Mouse (Mus musculus): ENCODE measurements at regions not wholly inside any gene's neighbourhood (a gene's known extent, or its start where the extent isn't known, plus 50 kb on each side); places are given as distances from the start of the nearest gene placed in this dataset.

DNA sequence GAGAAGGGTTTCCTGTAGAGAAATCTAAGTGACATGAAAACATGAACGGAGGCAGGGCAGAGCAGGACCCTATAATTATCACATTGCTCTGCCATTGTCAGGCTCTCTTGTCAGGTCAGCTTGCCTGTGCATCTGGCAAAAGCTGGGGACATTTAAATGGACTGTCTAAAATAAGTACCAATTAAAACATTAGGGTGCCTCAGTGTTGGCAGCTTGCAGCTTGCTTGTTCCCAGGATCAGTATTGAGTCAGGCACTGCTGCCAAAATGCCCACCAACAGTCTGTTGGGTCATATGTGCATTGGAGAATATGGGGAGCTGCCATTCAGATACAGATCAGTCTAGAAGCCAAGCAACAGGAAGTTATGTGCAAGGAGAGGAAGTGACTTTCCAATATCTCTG, 349.5 kb upstream of the B3gat1 start:
- 53% methylated on average over 1 of the region's 1 CpGs for WGBS

DNA sequence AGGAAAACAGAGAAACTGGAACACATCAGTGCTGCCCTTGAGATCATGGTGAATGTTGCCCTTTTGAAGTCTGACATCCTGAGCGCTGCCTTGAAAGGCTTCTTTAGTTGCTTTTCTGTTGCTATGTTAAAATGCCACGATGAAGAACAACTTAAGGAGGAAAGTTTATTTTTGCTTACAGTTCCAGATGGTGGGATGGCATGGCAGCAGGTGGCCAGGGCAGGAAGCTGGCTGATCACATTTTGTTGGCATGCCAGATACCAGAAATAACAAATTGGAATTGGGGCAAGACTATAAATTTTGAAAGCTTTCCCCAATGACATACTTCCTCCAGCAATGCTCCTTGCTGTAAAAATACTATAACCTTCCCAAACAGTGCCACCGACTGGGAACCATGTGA, 334.9 kb upstream of the B3gat1 start:
- ATAC-seq (ENCODE audit: insufficient read depth, low read depth) (no peak), DNase-seq (ENCODE audit: low spot score) (no peak)
- no peaks in the 10 kb centered on the region for H3K27me3 ChIP-seq (ENCODE audit: control insufficient read depth, insufficient read depth, low read length)
- no peaks in the 10 kb centered on the region for H3K9me3 ChIP-seq (replicated peaks; ENCODE audit: control insufficient read depth, low read length)
- H3K27ac ChIP-seq (ENCODE audit: low read depth) = no peak overlapping the region
- H3K4me3 ChIP-seq (ENCODE audit: low read depth, low read length) = no peak overlapping the region
- 67% methylated on average over 3 of the region's 3 CpGs for WGBS
- H3K4me2 ChIP-seq (ENCODE audit: low read depth, low read length) = no peak overlapping the region
- H3K9ac ChIP-seq (replicated peaks; ENCODE audit: low read depth, low read length) = no peak overlapping the region
- H3K36me3 ChIP-seq (replicated peaks; ENCODE audit: control insufficient read depth, insufficient read depth, low read length) = no peaks in the 10 kb centered on the region
- H3K4me1 ChIP-seq (ENCODE audit: control insufficient read depth, insufficient read depth) = no peaks in the 10 kb centered on the region
- no peak for TF ChIP-seq EP300 (IDR thresholded peaks at IDR 0.05; ENCODE audit: low read depth)
- no peak for TF ChIP-seq CTCF (IDR thresholded peaks at IDR 0.05; ENCODE audit: low read depth)

More for the DNA sequence above, 349.5 kb upstream of the B3gat1 start:
- H3K27me3 ChIP-seq (ENCODE audit: control insufficient read depth, insufficient read depth, low read length) = no peaks in the 10 kb centered on the region
- no peaks in the 10 kb centered on the region for H3K4me1 ChIP-seq (ENCODE audit: control insufficient read depth, insufficient read depth)
- no peak for ATAC-seq (ENCODE audit: insufficient read depth, low read depth)
- DNase-seq (ENCODE audit: low spot score) = no peak
- H3K27ac ChIP-seq (ENCODE audit: low read depth) = no peak overlapping the region
- H3K4me3 ChIP-seq (ENCODE audit: low read depth, low read length) = no peak overlapping the region
- H3K36me3 ChIP-seq (replicated peaks; ENCODE audit: control insufficient read depth, insufficient read depth, low read length) = no peaks in the 10 kb centered on the region
- no peak for TF ChIP-seq EP300 (IDR thresholded peaks at IDR 0.05; ENCODE audit: low read depth)
- no peak for TF ChIP-seq CTCF (IDR thresholded peaks at IDR 0.05; ENCODE audit: low read depth)
- H3K9ac ChIP-seq (replicated peaks; ENCODE audit: low read depth, low read length) = no peak overlapping the region
- no peak overlapping the region for H3K4me2 ChIP-seq (ENCODE audit: low read depth, low read length)
- no peaks in the 10 kb centered on the region for H3K9me3 ChIP-seq (replicated peaks; ENCODE audit: control insufficient read depth, low read length)

DNA sequence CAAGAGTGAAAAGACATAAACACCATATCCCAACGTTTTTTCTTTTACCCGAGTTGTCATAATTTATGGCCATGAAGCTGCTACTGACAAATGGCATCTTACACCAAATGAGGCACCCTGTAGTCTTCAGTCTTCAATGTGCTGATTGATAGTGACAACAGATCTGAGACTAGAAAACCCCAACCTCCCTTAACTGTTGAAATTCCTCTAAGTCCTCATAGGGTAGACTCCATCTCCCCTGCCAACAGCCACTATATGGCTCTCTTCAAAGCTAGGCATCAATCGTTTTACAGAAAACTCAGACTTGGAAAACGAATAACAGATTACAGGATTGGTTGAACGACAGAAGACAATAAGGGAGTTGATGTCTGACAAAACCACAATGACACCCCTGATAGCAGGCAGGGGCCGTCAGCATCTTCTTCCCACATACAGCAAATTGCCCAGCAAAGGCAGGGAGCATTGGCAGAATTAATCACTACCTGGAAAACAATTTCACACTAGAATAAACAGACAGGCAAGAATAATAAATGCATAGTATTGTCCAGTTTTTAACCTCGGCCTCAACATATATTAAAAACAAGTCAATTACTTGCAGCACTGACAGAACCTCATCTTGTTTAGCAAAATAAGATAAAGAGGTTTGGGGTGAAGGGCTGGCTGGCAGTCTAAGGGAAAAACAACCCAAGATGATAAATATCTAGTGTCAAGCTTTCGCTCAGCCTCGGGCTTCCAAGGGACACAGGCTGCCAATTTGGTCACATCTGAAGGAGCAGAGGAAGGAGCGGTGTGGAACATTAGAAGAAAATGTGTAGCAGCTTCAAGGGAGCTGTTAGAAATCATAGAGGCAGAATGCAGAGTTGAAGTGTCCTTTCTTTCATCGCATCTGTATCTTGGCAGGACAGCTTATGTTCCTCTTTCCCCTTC, 310.4 kb upstream of the B3gat1 start:
- TF ChIP-seq EP300 (IDR thresholded peaks at IDR 0.05; ENCODE audit: low read depth) (no peak), CTCF (IDR thresholded peaks at IDR 0.05; ENCODE audit: low read depth) (no peak)
- DNase-seq (ENCODE audit: low spot score) (no peak), ATAC-seq (ENCODE audit: insufficient read depth, low read depth) (no peak)
- no peaks in the 10 kb centered on the region for H3K36me3 ChIP-seq (replicated peaks; ENCODE audit: control insufficient read depth, insufficient read depth, low read length)
- no peak overlapping the region for H3K9ac ChIP-seq (replicated peaks; ENCODE audit: low read depth, low read length)
- H3K27ac ChIP-seq (ENCODE audit: low read depth) = no peak overlapping the region
- H3K4me2 ChIP-seq (ENCODE audit: low read depth, low read length) = no peak overlapping the region
- no peak overlapping the region for H3K4me3 ChIP-seq (ENCODE audit: low read depth, low read length)
- no peaks in the 10 kb centered on the region for H3K27me3 ChIP-seq (ENCODE audit: control insufficient read depth, insufficient read depth, low read length)
- no peaks in the 10 kb centered on the region for H3K9me3 ChIP-seq (replicated peaks; ENCODE audit: control insufficient read depth, low read length)
- 55% methylated on average over 11 of the region's 11 CpGs for WGBS
- no peaks in the 10 kb centered on the region for H3K4me1 ChIP-seq (ENCODE audit: control insufficient read depth, insufficient read depth)

GRCm38 (mm10) chr9:26435507-26435906, 298.0 kb upstream of the B3gat1 start:
- DNase-seq (ENCODE audit: low spot score) (no peak), ATAC-seq (ENCODE audit: insufficient read depth, low read depth) (no peak)
- H3K4me2 ChIP-seq (ENCODE audit: low read depth, low read length) = no peak overlapping the region
- no peak overlapping the region for H3K9ac ChIP-seq (replicated peaks; ENCODE audit: low read depth, low read length)
- no peaks in the 10 kb centered on the region for H3K4me1 ChIP-seq (ENCODE audit: control insufficient read depth, insufficient read depth)
- no peak for TF ChIP-seq EP300 (IDR thresholded peaks at IDR 0.05; ENCODE audit: low read depth)
- no peak for TF ChIP-seq CTCF (IDR thresholded peaks at IDR 0.05; ENCODE audit: low read depth)
- no peaks in the 10 kb centered on the region for H3K36me3 ChIP-seq (replicated peaks; ENCODE audit: control insufficient read depth, insufficient read depth, low read length)
- no peak overlapping the region for H3K27ac ChIP-seq (ENCODE audit: low read depth)
- no peaks in the 10 kb centered on the region for H3K27me3 ChIP-seq (ENCODE audit: control insufficient read depth, insufficient read depth, low read length)
- H3K9me3 ChIP-seq (replicated peaks; ENCODE audit: control insufficient read depth, low read length) = no peaks in the 10 kb centered on the region
- H3K4me3 ChIP-seq (ENCODE audit: low read depth, low read length) = no peak overlapping the region
- 46% methylated on average over 2 of the region's 2 CpGs for WGBS

DNA sequence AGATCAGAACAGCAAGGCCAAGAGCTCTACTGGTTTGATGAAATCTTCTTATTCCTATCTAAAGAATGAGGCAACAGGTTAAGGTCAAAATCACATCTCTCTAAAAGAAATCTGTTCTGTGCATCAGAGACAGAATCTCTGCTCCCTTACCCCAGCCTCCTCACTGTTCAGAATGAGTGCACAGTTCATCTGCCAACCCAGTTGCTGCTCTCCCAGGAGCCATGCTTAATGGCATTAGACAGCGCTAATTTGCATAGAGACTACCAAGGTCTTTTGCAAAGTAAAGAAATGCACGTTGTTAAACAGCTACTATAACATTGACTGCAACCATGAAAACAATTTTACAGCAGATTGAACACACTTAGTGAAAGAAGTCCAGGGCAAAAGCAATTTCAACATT, 296.3 kb upstream of the B3gat1 start:
- H3K4me1 ChIP-seq (ENCODE audit: control insufficient read depth, insufficient read depth) = no peaks in the 10 kb centered on the region
- no peak for TF ChIP-seq CTCF (IDR thresholded peaks at IDR 0.05; ENCODE audit: low read depth)
- no peak for TF ChIP-seq EP300 (IDR thresholded peaks at IDR 0.05; ENCODE audit: low read depth)
- DNase-seq (ENCODE audit: low spot score) (no peak), ATAC-seq (ENCODE audit: insufficient read depth, low read depth) (no peak)
- 68% methylated on average over 2 of the region's 2 CpGs for WGBS
- no peak overlapping the region for H3K9ac ChIP-seq (replicated peaks; ENCODE audit: low read depth, low read length)
- H3K4me3 ChIP-seq (ENCODE audit: low read depth, low read length) = no peak overlapping the region
- H3K27ac ChIP-seq (ENCODE audit: low read depth) = no peak overlapping the region
- no peaks in the 10 kb centered on the region for H3K9me3 ChIP-seq (replicated peaks; ENCODE audit: control insufficient read depth, low read length)
- no peaks in the 10 kb centered on the region for H3K27me3 ChIP-seq (ENCODE audit: control insufficient read depth, insufficient read depth, low read length)
- H3K4me2 ChIP-seq (ENCODE audit: low read depth, low read length) = no peak overlapping the region
- no peaks in the 10 kb centered on the region for H3K36me3 ChIP-seq (replicated peaks; ENCODE audit: control insufficient read depth, insufficient read depth, low read length)
